Mouse (Mus musculus) limb, embryonic 14.5 days (tissue): ENCODE results near the gene C130050O18Rik. TPM values are rescaled to one million over a fixed set of nuclear protein-coding genes. Genes with fewer than 3 reads are reported as not detected.

Experiments used
- ATAC-seq: fragments of 200-750 bp; cut with Nextera tagmentation; 2 replicates; pipeline ENCODE4 v1.8.0; 2017; ENCODE audit warnings: low read depth, moderate number of reproducible peaks, moderate TSS enrichment; ENCODE audit not compliant: low FRiP score
- DNase-seq: peaks from one replicate; pipeline ENCODE4 v3.0.0-alpha.2; 2015; ENCODE audit warnings: low spot score
- H3K27ac ChIP-seq: fragments of 300-500 bp; sonication (generic); replicated peaks from 2 replicates; pipeline ENCODE4 v1.5.1; 2014; ENCODE audit warnings: low read depth, mild to moderate bottlenecking, low read length, moderate library complexity, mixed read lengths
- H3K27me3 ChIP-seq: fragments of 300-500 bp; sonication (generic); 2 replicates; pipeline ENCODE4 v1.6.1; 2014; ENCODE audit warnings: low read length, mixed read lengths; ENCODE audit not compliant: control insufficient read depth, insufficient read depth
- H3K36me3 ChIP-seq: fragments of 300-500 bp; sonication (generic); 2 replicates; pipeline ENCODE4 v1.6.1; 2014; ENCODE audit warnings: mild to moderate bottlenecking, low read length, moderate library complexity, mixed read lengths; ENCODE audit not compliant: control insufficient read depth, insufficient read depth
- H3K4me1 ChIP-seq: fragments of 300-500 bp; sonication (generic); 2 replicates; pipeline ENCODE4 v1.6.1; 2014; ENCODE audit warnings: antibody characterized with exemption, low read length, mixed read lengths; ENCODE audit not compliant: control insufficient read depth, insufficient read depth
- H3K4me2 ChIP-seq: fragments of 300-500 bp; sonication (generic); replicated peaks from 2 replicates; pipeline ENCODE4 v1.6.1; 2014; ENCODE audit warnings: low read depth, mild to moderate bottlenecking, low read length, moderate library complexity; ENCODE audit not compliant: severe bottlenecking
- H3K4me3 ChIP-seq: fragments of 300-500 bp; sonication (generic); replicated peaks from 2 replicates; pipeline ENCODE4 v1.5.1; 2014; ENCODE audit warnings: low read length
- H3K9ac ChIP-seq: fragments of 300-500 bp; sonication (generic); 2 replicates; pipeline ENCODE4 v1.6.1; 2014; ENCODE audit warnings: mild to moderate bottlenecking, low read depth, low read length, moderate library complexity; ENCODE audit not compliant: severe bottlenecking
- H3K9me3 ChIP-seq: fragments of 300-500 bp; sonication (generic); 2 replicates; pipeline ENCODE4 v1.6.1; 2016; ENCODE audit warnings: low read length; ENCODE audit not compliant: control insufficient read depth
- POLR2A ChIP-seq: fragments of 200-500 bp; IDR thresholded peaks from 2 replicates; pipeline ENCODE4 v1.8.0; 2012; ENCODE audit warnings: inconsistent platforms, mild to moderate bottlenecking, moderate library complexity, borderline replicate concordance; ENCODE audit not compliant: insufficient read depth, insufficient read length; ENCODE audit errors: extremely low read depth
- WGBS: fragments of 180-500 bp; shearing (Covaris S2); extraction: QIAGEN DNeasy Blood & Tissue Kit; methylation state at CpG from one replicate; pipeline ENCODE4 v1.1.7; 2014; 5-methylcytosine and 5-hydroxymethylcytosine counted together
- polyA plus RNA-seq, 2 experiments: library from polyadenylated mRNA; depleted of rRNA in 1 of 2; stranded (reverse) in 1 of 2; unstranded in 1 of 2; fragments of >200 nt; fragmentation: Nextera tagmentation in 1 of 2; extraction: Ambion mirVana in 1 of 2; gene quantifications; 2 replicates each; pipeline versions ENCODE4 v1.2.1 to v1.2.3; 2012 to 2014

The C130050O18Rik gene
- polyA plus RNA-seq, 2 experiments: 7.5 to 9.1 TPM

GRCm38 (mm10) chr5:139438440-139438839, 33.4 kb downstream of the C130050O18Rik start:
- peaks cover 10% of the 10 kb centered on the region for H3K4me1 ChIP-seq
- 85% methylated on average over 12 of the region's 12 CpGs for WGBS
- no peak for DNase-seq
- ATAC-seq: no peak
- no peak overlapping the region for H3K27ac ChIP-seq
- H3K4me2 ChIP-seq: no peak overlapping the region
- no peaks in the 10 kb centered on the region for H3K9me3 ChIP-seq
- no peak overlapping the region for H3K9ac ChIP-seq
- no peak for TF ChIP-seq POLR2A
- no peaks in the 10 kb centered on the region for H3K36me3 ChIP-seq
- no peaks in the 10 kb centered on the region for H3K27me3 ChIP-seq
- H3K4me3 ChIP-seq: no peak overlapping the region

DNA sequence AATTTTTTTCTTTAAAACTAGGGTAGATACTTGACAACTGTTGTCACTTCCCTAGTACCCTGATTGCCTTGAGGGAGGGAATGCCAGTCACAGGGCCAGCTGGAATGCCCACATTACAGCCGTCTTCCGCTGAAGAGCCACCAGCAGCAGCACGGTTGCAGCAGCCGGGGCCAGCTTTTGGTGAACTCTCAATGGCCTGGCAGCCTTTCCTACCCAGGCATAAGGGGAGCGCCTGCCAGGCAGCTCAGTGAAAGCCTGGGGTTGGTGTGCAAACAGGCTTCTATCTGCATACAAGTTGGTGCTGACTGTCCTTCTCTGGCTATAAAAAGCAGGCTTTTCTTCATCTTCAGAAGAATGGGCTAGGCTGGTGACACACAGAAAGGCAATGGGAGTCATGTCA, 35.4 kb downstream of the C130050O18Rik start:
- H3K9me3 ChIP-seq: no peaks in the 10 kb centered on the region
- no peak for DNase-seq
- H3K4me2 ChIP-seq: no peak overlapping the region
- H3K4me3 ChIP-seq: no peak overlapping the region
- no peaks in the 10 kb centered on the region for H3K36me3 ChIP-seq
- H3K9ac ChIP-seq: no peak overlapping the region
- H3K27me3 ChIP-seq: no peaks in the 10 kb centered on the region
- ATAC-seq: no peak
- TF ChIP-seq POLR2A: no peak
- H3K27ac ChIP-seq: no peak overlapping the region
- peaks cover 1% of the 10 kb centered on the region for H3K4me1 ChIP-seq
- WGBS: 87% methylated on average over 5 of the region's 5 CpGs

DNA sequence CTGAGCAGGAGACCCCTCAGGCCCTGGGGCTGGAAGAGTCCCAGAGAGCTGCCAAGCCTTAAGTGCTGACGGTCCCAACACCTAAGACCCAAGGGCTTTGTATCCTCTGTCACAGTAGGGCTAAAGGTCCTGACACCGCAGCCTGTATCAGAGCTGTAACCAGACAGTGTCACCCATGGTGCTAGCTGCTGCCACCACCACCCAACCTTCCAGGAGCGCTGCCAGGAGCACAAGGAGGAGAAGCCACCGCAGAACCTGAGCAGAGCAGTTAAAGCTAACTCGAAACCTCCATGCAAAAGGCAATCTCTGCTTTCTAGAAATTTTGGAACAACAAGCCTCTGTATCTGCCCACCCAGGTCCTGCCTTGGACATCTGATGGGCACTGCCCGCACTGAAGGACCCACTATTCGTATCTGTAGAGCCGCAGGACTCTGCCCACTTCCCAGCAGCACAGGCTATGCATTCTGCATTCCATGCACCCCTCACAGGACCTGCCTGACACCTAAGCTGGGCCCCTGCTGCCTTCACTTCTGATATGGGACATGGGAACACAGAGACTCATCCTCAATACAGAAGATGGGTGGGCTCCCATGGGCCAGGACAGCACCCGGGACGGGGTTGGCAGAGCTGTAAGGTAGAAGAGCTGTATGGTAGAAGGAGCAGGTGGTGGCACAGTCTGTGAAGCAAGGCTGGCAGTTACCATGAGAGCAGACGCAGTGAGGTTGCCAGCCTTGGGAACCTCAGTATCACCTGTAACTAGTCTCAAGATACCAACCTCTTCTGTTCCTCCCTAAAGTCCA, 36.0 kb downstream of the C130050O18Rik start:
- WGBS: 91% methylated on average over 11 of the region's 11 CpGs
- no peaks in the 10 kb centered on the region for H3K36me3 ChIP-seq
- H3K4me3 ChIP-seq: no peak overlapping the region
- H3K9me3 ChIP-seq: no peaks in the 10 kb centered on the region
- no peak overlapping the region for H3K4me2 ChIP-seq
- no peak for TF ChIP-seq POLR2A
- H3K27me3 ChIP-seq: no peaks in the 10 kb centered on the region
- no peak for DNase-seq
- H3K4me1 ChIP-seq: no peaks in the 10 kb centered on the region; the same call in 1 of the 2 replicates
- H3K9ac ChIP-seq: no peak overlapping the region
- H3K27ac ChIP-seq: no peak overlapping the region
- no peak for ATAC-seq

GRCm38 (mm10) chr5:139441726-139442018, 36.6 kb downstream of the C130050O18Rik start:
- no peak for ATAC-seq
- no peak overlapping the region for H3K27ac ChIP-seq

DNA sequence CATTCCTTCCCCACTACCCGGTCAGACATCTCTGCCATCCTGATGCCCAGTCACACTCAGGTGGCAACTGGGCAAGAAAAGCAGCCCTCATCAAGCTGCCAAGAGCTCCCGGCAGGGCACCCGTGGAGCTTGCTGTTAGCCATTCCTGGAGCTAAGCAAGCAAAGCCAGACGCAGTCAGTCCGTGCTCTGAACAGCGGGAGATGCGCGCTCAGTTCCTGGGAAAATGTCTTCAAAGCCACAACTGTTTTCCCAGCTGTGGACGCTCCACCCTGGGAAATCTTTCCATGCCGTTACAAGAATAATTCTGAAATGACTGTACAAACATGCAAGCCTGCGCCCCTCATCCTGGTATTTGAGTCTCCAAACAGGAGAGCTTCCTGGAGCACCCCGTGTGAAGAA, 37.3 kb downstream of the C130050O18Rik start:
- Histone ChIP-seq H3K27ac (0 out of 2 replicates have a peak overlapping the region, but pooled peaks have one; percentile 5), H3K9me3 (no peaks in the 10 kb centered on the region), H3K4me1 (no peaks in the 10 kb centered on the region; the same call in 1 of the 2 replicates), H3K27me3 (no peaks in the 10 kb centered on the region), H3K36me3 (no peaks in the 10 kb centered on the region), H3K9ac (no peak overlapping the region), H3K4me2 (no peak overlapping the region), H3K4me3 (no peak overlapping the region)
- no peak for ATAC-seq
- DNase-seq: no peak
- TF ChIP-seq POLR2A: no peak
- WGBS: 69% methylated on average over 12 of the region's 12 CpGs

More at GRCm38 (mm10) chr5:139441726-139442018, 36.6 kb downstream of the C130050O18Rik start:
- H3K36me3 ChIP-seq: no peaks in the 10 kb centered on the region
- no peak overlapping the region for H3K4me2 ChIP-seq
- H3K9ac ChIP-seq: no peak overlapping the region
- DNase-seq: no peak
- no peaks in the 10 kb centered on the region for H3K9me3 ChIP-seq
- H3K27me3 ChIP-seq: no peaks in the 10 kb centered on the region
- H3K4me3 ChIP-seq: no peak overlapping the region
- WGBS: 90% methylated on average over 2 of the region's 2 CpGs
- no peaks in the 10 kb centered on the region; the same call in 1 of the 2 replicates for H3K4me1 ChIP-seq
- no peak for TF ChIP-seq POLR2A

DNA sequence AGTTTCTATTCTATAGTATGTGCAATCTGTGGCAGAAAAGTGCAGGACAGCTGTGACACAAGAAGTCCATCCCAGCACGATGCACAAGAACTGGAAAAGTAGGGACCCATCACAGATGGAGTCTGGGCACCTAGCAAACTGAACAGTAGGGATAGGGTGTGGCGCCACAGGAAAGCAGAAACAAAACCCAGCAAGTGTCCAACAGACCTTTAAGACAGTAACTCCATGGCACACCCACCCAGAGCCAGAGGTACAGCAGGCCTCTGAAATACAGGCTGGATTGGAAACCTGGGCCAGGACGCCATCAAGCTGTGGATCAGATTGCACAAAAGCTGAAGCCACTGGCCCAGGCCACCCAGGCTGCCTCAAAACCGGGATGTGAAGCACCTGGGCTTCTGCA, 37.9 kb downstream of the C130050O18Rik start:
- Histone ChIP-seq H3K27ac (0 out of 2 replicates have a peak overlapping the region, but pooled peaks have one; percentile 5), H3K4me2 (no peak overlapping the region), H3K27me3 (no peaks in the 10 kb centered on the region), H3K36me3 (no peaks in the 10 kb centered on the region), H3K4me3 (no peak overlapping the region), H3K9me3 (no peaks in the 10 kb centered on the region), H3K9ac (no peak overlapping the region), H3K4me1 (no peaks in the 10 kb centered on the region; the same call in 1 of the 2 replicates)
- no peak for ATAC-seq
- no peak for DNase-seq
- no peak for TF ChIP-seq POLR2A
- 74% methylated on average over 4 of the region's 4 CpGs for WGBS
